Mouse (Mus musculus) large intestine, adult 2 months (tissue): ENCODE measurements at regions not wholly inside any gene's neighbourhood (a gene's known extent, or its start where the extent isn't known, plus 50 kb on each side); places are given as distances from the start of the nearest gene placed in this dataset.
"Not testable (repeated sequence)": the region's sequence is repeated elsewhere in the genome, so short reads cannot be mapped to it uniquely, and the experiment has no call there.

ENCODE experiments used
- DNase-seq: peaks from one replicate; pipeline ENCODE4 v3.0.0-alpha.2; 2012; ENCODE audit warnings: low read depth, low spot score
- WGBS: fragments of 180-500 bp; shearing (Covaris S2); methylation state at CpG from one replicate; pipeline ENCODE4 v1.1.7; 2018; 5-methylcytosine and 5-hydroxymethylcytosine counted together

- WGBS: 79% methylated on average over 3 of the region's 3 CpGs
- DNase-seq: no peak
Observed at GRCm38 (mm10) chr15:52406156-52406885, 1478.4 kb upstream of the Gm7489 start.

GRCm38 (mm10) chr15:52412869-52413771 is 1471.6 kb upstream of the Gm7489 start:
- WGBS: 67% methylated on average over 18 of the region's 18 CpGs
- no peak for DNase-seq

GRCm38 (mm10) chr15:52425976-52426375 is 1458.7 kb upstream of the Gm7489 start:
- no peak for DNase-seq

GRCm38 (mm10) chr15:52430491-52431158 is 1454.1 kb upstream of the Gm7489 start:
- 83% methylated on average over 6 of the region's 6 CpGs for WGBS
- no peak for DNase-seq

- 82% methylated on average over 2 of the region's 2 CpGs for WGBS
- no peak for DNase-seq
Observed at GRCm38 (mm10) chr15:52433639-52434038, 1451.1 kb upstream of the Gm7489 start.

GRCm38 (mm10) chr15:52438403-52438802 is 1446.3 kb upstream of the Gm7489 start:
- DNase-seq: no peak
- WGBS: 91% methylated on average over 1 of the region's 1 CpGs

- 2% methylated on average over 3 of the region's 3 CpGs for WGBS
- DNase-seq: peak; percentile 6
Observed at GRCm38 (mm10) chr15:52458782-52459181, 1425.9 kb upstream of the Gm7489 start.

- 61% methylated on average over 1 of the region's 1 CpGs for WGBS
- no peak for DNase-seq
Observed at GRCm38 (mm10) chr15:52459315-52459714, 1425.4 kb upstream of the Gm7489 start.

GRCm38 (mm10) chr15:52464226-52465138 is 1420.2 kb upstream of the Gm7489 start:
- no peak for DNase-seq
- WGBS: 36% methylated on average over 8 of the region's 8 CpGs

GRCm38 (mm10) chr15:52478124-52478523 is 1406.6 kb upstream of the Gm7489 start:
- WGBS: 84% methylated on average over 18 of the region's 20 CpGs
- DNase-seq: not testable (repeated sequence)

GRCm38 (mm10) chr15:52480834-52481233 is 1403.9 kb upstream of the Gm7489 start:
- 50% methylated on average over 3 of the region's 3 CpGs for WGBS
- DNase-seq: no peak

- no peak for DNase-seq
- WGBS: 71% methylated on average over 5 of the region's 5 CpGs
Observed at GRCm38 (mm10) chr15:52483598-52484165, 1401.0 kb upstream of the Gm7489 start.

- 61% methylated on average over 5 of the region's 5 CpGs for WGBS
- DNase-seq: no peak
Observed at GRCm38 (mm10) chr15:52484276-52484675, 1400.4 kb upstream of the Gm7489 start.

GRCm38 (mm10) chr15:52505278-52505831 is 1379.4 kb upstream of the Gm7489 start:
- DNase-seq: no peak
- WGBS: 35% methylated on average over 9 of the region's 9 CpGs

GRCm38 (mm10) chr15:52506930-52507329 is 1377.8 kb upstream of the Gm7489 start:
- peak; percentile 16 for DNase-seq
- 4% methylated on average over 7 of the region's 7 CpGs for WGBS

GRCm38 (mm10) chr15:52508609-52509008 is 1376.1 kb upstream of the Gm7489 start:
- WGBS: 53% methylated on average over 2 of the region's 2 CpGs
- no peak for DNase-seq

GRCm38 (mm10) chr15:52510137-52510536 is 1374.6 kb upstream of the Gm7489 start:
- DNase-seq: no peak
- WGBS: 61% methylated on average over 4 of the region's 4 CpGs

GRCm38 (mm10) chr15:52536594-52536993 is 1348.1 kb upstream of the Gm7489 start:
- no peak for DNase-seq
- WGBS: 79% methylated on average over 2 of the region's 2 CpGs

- no peak for DNase-seq
Observed at GRCm38 (mm10) chr15:52558682-52559081, 1326.0 kb upstream of the Gm7489 start.
